Mouse (Mus musculus) R1 (cell line): ENCODE results near the gene Otx1.

ENCODE experiments used
- DNase-seq: peaks from one replicate; pipeline ENCODE4 v3.0.0-alpha.2; 2018; ENCODE audit warnings: low read depth, low spot score

The Otx1 gene

DNA sequence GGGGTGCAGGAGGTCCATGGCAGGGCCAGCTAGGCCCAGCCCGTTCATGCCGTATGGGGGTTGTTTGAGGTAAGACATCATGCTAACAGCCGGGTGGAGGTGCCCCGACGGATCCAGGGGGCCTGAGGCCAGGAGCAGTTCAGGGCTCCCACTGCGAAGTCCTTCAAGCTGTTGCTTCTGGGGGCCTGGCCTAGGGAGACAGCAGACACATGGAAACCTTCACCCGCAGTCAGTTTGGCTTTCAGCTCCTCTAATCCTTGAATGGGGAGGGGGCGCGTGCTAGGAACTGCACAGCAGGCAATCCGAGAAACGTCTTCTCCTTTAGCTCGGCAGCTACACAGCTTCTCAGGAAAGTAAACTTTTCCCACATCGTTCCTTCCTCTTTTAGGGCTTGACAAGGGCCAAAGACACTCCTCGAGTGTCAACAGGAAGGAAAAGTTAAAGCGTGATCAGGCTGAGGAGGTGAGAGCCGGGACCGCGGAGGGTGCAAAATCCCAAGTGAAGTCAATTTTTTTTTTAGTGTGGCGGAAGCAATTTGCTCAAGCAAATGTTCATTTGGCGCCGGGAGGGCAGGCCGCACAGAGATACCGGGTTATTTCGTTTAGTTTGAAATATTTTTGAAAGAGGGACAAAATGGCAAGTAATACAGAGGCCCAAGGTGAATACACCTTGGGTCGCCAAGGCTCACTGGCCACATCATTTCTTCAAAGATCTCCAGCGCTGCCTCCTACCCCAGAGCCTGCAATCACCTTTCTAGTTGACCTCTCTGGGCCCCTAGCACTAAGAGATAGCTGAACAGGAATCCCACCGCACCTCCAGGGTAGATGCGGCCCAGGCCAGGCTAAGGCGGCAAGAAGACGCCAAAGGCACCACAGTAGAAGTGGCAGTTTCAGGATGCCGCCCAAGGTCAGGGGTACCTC is 3.0 kb downstream of the Otx1 start:
- DNase-seq: peak; percentile 38

DNA sequence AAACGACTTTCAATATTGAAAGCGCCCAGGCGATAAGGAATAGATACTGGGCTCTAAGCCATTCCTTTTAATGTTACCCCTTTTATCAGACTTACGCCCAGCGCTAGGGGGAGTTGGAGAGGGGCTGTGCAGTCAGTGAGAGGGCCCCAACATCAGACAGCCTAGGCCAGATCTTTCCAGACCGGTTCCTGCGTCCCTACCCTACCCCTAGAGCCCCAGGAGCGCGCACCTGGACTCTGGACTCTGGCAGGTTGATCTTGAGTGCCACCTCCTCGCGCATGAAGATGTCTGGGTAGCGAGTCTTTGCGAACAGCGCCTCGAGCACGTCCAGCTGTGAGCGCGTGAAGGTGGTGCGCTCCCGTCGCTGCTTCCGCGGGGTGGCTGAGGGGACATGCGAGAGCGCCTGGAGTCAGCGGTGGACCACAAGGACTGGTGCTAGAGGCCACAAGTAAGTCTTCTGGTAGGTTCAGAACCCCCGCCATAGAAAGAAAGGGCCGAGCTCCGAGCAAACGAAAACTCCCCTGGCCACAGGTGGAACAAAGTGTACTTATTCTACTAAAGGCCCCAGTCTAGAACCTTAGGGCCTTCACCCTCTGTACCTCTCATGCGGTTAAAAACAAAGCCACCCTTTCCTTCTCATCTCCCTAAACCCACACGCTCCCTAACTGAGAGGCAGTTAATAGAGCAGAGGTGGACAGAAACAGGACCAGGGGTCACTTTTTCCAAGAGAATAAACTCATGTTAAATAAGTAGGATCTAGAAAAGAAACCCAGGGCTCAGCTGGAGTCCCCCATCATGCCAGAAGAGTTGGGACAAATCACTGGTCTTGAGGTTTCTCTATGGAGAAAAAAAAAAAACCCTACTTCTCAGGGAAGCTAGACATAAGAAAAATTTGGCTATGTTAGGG is 4.3 kb downstream of the Otx1 start:
- DNase-seq: peak; percentile 55

DNA sequence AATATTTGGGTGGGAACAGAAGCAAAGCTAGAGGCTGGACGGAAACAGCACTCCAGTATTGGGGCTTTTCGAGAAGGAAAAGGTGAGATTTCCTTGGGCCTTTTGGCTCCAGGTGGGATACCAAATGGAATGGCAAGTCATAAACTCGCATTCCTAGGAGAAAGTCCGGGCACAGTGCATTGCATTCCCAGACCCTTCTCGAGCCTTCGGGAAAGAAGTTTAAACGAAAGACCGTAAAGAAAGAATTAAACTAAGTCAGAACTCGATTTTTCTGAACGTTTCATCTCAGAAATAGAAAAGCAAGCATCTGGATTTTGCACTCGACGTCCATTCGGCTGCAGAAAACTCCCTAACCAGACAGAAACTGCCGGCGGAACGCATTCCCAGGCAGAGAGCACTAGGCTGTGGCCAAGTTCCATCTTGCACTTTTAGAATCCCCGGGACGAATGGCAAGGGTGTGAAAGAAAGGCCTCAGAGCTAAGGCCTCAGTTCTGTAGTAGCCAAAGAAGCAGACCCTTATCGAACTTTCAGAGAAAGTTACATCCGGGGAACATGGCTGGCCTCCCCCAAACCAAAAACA is 5.0 kb downstream of the Otx1 start:
- no peak for DNase-seq

DNA sequence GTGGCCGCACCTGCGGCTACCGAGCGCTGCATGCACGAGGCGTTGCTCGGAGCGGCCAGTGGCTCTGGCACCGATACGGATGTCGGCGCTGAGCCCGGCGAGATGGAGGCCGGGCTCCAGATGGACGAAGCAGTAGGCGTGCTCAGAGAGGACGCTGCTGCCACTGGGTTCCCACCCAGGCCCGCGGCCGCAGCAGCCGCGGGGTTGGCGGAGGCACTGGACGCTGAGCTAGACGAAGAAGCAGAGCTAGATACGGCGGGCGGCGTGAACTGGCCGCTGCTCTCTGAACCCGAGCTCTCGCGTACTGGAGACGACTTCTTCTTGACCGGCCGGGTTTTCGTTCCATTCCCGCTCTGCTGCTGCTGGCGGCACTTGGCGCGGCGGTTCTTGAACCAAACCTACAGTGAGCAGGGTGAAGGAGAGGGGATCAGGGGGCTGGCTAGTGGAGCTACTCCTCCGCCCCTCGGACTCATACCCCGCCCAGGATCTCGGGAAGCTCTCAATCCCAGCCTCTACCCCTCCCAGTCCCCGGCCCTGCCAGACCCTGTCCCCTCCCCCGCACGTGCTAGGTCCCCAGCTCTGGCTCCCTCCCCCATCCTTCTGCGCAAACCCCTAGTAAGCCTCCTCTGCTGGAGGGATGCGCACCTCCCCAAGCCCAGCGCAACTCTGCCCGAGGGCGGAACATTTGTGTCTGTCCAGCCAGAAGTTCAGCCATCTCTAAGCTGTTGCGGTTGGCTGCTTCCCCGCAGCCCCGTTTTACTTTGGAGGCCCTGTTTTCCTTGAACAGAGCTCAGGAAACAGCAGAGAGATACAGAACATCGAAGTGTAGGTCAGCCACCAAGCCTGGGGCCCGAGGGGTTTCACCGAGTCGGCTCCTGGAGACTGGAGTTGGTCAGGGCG is 5.8 kb downstream of the Otx1 start:
- DNase-seq: peak; percentile 88

DNA sequence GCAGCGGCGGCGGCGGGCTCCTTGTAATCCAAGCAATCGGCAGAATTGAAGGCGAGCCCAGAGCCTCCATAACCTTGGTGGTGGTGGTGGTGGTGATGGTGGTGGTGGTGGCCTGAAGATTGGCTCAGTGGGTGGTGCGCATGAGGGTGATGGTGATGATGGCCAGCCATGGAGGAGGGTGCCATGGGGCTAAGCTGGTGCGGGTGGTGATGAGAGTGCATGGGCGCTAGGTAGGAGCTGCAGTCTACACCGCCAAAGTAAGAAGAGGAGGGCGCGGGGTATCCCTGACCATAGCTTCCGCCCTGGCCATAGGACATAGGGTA is 6.4 kb downstream of the Otx1 start:
- peak; percentile 19 for DNase-seq

DNA sequence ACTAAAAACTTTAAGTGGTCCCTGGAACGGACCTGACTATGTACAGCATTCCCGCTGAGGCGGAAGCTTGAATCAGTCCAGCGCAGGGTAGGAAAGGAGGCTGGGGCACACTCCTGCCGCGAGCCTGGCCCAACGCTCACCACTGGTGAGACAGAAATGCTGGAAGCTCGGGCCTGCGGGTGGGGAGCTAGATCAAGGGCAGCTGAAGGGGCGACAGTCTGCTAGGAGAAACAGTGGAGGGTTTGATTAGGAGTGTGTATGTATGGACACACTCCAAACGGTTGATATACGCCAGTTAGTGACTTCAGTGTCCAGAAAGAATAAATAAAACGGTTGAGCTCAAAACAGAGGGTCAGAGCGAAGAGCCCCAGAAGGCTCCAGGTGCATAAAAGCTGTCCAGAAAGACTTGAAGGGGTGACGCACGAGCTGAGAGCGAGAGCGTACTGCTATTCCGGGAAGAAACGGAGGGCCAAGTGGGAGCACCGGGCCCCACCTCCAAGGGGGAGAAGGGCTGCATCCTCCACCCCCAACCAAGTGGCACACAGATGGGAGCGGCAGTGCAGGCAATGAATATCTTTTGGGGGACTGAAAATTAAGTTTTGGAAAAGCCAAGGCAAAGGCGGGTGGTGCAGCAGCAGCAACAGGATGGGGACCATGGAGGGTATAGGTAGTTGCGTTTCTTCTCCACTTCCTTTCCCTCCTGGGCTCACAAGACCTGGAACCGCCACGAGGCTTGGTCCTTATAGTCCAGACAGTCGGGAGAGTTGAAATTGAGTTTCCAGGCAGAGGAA is 7.0 kb downstream of the Otx1 start:
- peak; percentile 38 for DNase-seq

DNA sequence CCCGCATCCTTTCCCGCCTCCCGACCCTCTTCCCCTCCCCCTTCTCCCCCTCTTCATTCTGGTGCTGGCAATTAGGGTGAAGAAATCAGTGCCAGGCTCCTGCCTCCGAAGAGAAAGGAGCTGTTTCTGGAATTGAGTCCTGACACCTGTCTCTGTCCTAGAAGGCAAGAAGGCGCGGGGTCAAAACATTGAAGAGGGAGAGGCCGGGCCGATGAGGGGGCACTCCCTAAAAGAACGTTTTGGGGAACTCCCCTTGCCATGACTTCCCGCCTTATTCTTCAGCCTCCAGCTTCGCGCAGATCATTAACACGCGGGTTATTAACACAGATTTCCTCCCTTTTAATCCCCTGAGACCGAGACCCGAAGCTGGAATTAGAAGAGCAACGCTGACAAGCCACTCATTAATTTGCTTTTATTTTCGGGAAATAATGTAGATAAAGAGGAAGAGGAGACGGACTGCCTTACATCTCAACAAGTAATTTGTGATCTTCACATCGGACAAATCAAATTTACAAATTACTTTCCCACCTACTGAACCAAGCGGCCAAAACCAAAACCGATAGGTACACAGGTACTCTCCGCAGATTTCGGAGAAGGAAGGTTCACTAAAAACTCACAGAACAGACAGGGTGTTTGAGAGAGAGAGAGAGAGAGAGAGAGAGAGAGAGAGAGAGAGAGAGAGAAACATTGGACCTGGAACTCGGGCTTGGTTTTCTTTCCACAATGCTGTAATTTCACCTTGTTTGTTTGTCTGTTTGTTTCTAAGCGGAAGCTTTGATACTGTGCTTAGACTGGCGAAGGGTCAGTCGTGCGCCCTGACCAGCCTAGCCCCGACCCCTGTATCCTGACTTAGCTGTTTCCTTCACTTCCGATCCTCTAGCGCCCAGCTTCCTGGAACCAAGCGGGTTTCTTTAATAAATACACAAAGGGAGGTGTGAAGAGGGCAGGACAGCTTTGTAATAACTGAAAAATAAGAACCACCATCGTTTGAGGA is 8.0 kb downstream of the Otx1 start:
- DNase-seq: peak; percentile 37

DNA sequence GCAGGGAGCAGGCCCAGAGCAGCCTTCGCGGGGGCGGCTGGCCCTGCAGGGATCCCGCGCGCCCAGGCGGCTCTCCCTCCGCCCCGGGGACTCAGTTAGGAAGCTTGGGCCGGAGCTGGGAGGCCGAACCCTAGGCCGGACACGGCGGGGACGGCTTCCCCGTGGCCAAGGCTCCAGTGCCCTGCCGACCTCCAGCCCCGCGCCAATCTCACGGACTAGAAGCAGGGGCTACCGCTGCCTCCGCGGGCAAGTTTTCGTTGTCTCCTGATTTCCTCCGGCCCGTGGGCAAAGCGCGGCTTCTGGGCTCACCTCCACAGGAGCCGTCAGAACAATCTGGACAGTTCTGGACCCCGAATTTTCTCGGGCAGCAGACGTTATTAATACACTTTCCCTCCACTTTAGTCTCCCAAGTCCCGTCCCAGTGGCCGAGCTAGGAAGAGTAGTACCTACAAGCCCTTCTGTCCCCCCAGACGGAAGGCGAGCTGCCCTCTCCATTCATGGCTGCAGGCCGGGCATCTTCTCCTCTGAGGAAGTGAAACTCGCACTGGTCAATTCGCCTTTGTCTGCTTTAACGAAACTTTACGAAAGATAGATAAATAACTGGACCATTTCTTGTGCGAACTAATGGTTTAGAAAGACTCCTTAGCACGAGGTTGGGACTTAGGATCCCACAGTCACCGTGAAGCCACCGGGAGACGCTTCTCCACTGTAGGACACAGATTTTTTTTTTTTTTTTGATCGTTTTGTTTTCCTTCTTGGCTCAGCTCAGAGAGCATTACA is 8.9 kb downstream of the Otx1 start:
- peak; percentile 49 for DNase-seq

DNA sequence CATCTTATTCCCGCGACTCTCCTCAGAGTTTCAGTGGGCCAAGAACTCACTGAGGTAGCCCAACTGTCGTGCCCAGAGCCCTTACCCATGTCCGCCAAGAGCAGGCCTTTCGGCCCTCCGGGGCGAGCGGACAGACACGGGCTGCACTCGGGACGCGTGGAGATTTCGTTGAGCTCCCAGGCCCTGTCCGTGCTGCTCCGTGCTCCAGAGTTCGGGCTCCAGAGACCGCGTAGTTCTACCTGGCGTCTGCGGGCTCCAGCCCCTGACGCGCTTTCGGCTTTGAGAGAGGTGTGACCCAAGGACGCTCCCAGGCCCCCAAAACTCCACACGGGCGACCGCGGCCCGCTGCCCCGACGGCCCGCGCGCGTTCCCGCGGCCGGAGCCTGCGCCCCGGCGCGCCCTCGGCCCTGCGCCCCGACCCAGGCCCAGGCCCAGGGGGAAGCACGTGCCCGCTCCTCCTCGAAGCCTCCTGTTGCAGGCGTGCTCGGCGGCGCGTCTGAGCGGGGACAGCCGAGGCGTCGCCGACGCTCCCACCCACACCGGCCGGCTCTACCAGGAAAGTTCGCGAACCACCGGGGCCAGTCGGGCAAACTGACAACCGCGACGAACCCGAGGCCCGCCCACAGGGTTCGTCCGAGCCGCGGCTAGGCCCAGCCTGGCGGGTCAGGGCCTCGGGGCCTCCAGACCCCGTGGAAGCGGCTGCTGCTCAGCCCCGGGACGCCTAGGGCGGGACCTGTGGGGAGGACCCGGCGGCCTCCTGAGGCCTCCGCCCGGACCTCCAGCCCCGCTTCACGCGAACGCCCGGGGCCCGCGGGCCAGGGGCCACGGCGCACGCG is 9.7 kb downstream of the Otx1 start:
- DNase-seq: peak; percentile 59

DNA sequence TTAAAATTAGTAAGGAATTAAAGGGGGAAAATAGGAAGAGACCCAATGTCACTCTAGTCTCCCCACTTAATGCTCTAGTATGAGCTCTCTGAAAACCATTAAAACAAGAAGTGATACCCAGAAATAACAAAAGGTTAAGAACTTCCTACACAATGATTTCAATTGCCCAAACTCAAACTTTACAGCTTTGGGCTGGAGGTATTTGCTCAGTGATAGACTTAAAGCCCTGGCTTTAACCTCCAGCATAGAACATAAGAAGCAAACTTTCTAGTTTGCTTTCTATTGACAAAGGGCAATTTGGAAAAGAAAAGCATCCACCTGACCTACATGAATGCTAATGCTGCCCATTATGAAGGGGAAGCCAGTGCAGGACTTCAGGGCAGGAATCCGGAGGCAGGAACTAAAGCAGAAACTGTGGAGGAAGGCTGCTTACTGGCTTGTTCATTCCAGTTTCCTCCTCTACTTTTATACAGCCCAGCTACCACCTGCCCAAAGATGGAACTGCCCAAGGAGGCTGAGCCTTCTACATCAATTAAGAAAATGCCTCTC is 14.2 kb downstream of the Otx1 start:
- peak; percentile 90 for DNase-seq

DNA sequence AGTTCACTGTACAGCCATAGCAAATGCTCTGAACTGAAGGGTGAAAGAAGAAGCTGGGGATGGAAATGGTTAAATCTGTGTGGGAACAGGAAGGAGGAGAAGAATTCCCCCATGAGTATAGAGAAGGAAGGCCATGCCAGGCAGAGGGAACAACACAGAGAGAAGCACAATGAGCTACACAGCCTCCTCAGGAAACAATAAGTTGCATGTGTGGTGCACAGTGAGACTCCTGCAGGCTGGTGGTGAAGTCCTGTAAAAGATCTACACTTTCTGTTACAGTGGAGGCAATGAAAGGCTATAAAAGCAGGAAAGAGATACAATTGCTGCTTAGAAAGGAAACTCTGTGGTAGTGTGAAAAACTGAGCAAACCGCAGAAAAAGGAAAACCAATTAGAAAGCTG is 17.6 kb downstream of the Otx1 start:
- DNase-seq: peak; percentile 0

DNA sequence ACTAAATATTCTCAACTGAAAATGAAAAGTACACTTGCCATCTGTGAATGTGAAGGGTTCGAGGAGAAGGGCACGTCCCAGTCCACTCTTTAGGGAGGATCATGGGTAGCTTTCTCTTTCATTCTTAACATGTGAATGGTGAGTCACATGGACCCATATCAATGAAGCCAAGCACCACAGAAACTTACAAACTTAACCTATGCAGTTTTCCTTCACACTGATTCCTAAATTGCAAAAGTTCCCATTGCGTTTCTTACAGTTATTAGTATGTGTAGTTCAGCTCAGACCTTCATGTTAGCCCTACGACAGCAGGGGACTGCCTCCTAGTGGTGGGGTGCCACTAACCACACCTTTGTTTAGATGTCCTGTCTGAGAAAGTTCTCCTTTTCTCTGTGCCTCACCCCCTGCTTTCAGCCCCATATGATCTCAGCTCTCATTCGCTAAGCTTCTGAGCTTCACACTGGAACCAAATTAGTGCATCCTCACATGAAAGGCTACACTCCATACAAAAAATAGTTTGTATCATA is 28.6 kb downstream of the Otx1 start:
- DNase-seq: no peak

DNA sequence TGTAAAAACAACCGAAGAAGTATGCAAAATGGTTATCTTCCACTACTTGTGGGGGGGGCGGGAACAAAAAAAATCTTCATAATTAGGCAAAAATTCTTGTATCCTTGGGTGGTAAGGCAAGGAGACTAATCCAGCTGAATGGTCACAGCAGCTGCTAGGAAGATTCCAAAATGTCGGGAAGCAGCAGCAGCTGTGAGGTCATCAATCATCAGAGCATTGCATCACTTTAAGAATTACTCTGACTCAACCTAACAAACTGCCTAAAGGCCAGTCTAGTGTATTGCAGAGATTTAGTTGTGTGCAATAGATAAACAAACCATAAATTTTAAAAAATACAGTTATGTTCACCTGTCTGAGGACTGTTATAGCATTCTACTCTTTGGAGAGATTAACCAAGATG is 29.1 kb downstream of the Otx1 start:
- DNase-seq: no peak

DNA sequence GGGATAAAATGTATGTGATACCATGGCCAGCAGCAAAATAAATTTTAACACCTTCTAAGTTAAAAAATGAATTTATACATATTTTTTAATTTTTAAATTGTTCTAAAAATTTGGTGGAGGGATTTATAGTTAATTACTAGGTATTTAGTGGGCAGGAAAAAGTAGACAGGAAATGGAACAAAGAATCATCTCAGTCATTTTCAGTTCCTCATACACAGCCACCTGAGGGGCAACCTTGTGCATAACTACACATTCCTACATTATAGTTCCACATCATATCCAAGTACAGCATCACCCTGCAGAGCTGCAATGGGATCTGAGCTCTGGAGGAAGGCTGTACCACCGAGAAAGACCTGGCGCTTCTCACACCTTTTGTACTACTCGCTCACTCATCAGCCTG is 33.8 kb downstream of the Otx1 start:
- no peak for DNase-seq

DNA sequence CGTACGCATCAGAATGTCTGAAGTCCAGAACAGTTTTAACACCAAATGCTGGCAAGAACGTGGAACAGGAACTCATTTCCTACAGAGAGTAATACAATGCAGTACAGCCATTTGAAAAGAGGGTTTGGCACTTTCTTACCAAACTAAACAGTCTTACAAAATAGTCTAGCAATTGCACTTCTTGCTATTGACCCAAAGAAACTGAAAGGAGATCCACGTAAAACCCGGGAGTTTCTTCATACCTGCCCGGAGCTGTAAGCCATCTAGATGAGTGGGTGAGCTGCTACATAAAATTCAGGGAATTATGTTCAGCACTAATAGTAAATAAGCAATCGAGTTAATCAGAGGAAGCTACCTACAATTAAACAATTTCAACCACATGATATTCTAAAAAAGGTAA is 47.5 kb downstream of the Otx1 start:
- no peak for DNase-seq

DNA sequence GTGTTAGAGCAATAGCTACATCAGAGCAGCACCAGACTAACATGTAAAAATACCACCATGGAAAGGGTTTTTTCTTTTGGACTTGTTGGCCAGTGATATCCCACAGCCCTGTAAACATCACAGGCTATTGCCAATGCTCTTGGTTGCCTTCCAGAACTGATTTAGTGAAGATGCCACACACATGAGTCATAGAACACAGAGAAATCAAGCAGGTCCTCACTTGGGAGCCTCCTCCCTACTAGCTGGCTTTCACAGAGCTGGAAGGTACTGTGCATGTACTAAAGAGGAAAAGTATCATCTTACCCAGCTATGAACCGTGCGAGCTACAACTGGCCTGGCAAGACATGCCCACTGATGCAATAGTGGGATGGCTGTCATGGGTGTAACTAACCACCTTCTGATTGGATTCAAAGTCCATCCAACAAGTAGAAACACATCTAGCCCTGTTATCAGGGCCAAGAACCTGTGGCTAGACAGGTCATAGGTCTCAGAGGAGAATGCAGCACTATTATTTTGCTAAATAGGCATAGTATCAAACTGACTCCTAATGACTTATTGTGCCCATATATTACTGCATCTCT is 51.0 kb downstream of the Otx1 start:
- no peak for DNase-seq

DNA sequence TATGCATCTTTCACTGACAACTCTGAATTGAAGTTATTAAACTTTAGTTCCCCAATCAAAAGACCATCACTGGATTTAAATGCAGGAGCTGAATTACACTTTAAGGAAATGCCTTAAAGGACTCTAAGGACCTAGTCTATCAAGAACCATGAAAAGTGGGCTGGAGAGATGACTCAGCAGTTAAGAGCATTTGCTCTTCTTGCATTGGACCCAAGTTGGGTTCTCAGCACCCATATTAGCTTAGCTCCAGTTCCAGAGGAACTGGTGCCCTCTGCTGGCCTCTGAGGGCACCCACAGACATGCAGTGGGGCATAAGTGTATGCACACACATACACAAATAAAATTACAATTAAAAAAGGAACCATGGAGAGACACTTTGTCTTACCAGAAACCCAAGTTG is 52.6 kb downstream of the Otx1 start:
- peak; percentile 65 for DNase-seq
